Mouse (Mus musculus): ENCODE results near the gene Opa1.

The Opa1 gene

GRCm38 (mm10) chr16:29693025-29693682 lies 114.0 kb downstream of the Opa1 start:
- DNase-seq = no peak

- DNase-seq = no peak
Measured at GRCm38 (mm10) chr16:29693791-29694419, 114.8 kb downstream of the Opa1 start.

- DNase-seq = no peak
Measured at GRCm38 (mm10) chr16:29694420-29694959, 115.4 kb downstream of the Opa1 start.

Data from kidney, postnatal 25 days (tissue).